ENCODE assay signal across 17 mouse cellular contexts in genomic region chr1:126159287-126159686, GRCm38 (mm10).
"Had no signal": no experiment of that assay in that cellular context is flagged by ENCODE, and none has a peak within 500 bp of the region (broad histone marks: within the 10 kb centered on the region; RNA-seq: fewer than 3 reads in every experiment).

No protein-coding gene starts in this region.

- H3K9ac ChIP-seq: intestine, embryonic 15.5 days; limb, embryonic 13.5 days; liver, embryonic 12.5 days; liver, embryonic 15.5 days; lung, embryonic 15.5 days had no signal

- H3K4me2 ChIP-seq: intestine, embryonic 15.5 days; limb, embryonic 13.5 days; liver, embryonic 12.5 days; liver, embryonic 15.5 days; lung, embryonic 15.5 days; midbrain, embryonic 11.5 days had no signal

- H3K4me3 ChIP-seq: intestine, embryonic 15.5 days; layer of hippocampus, adult 2 months; limb, embryonic 10.5 days; limb, embryonic 13.5 days; liver, embryonic 12.5 days; liver, embryonic 15.5 days; lung, embryonic 15.5 days had no signal

- H3K36me3 ChIP-seq: intestine, embryonic 15.5 days; limb, embryonic 10.5 days; limb, embryonic 13.5 days; liver, embryonic 12.5 days; liver, embryonic 15.5 days; lung, embryonic 15.5 days had no signal

- H3K27me3 ChIP-seq: intestine, embryonic 15.5 days; limb, embryonic 13.5 days; liver, embryonic 12.5 days; liver, embryonic 15.5 days; lung, embryonic 15.5 days had no signal

- H3K9me3 ChIP-seq: intestine, embryonic 15.5 days; limb, embryonic 10.5 days; limb, embryonic 13.5 days; liver, embryonic 12.5 days; liver, embryonic 15.5 days; lung, embryonic 15.5 days had no signal

- H3K4me1 ChIP-seq: intestine, embryonic 15.5 days; limb, embryonic 10.5 days; limb, embryonic 13.5 days; liver, embryonic 12.5 days; liver, embryonic 15.5 days; lung, embryonic 15.5 days had no signal

- ATAC-seq: intestine, embryonic 15.5 days; liver, embryonic 12.5 days had no signal

- H3K27ac ChIP-seq: intestine, embryonic 15.5 days; layer of hippocampus, adult 2 months; limb, embryonic 10.5 days; limb, embryonic 13.5 days; liver, embryonic 12.5 days; liver, embryonic 15.5 days had no signal

- DNase-seq: kidney, adult 18-20 months; kidney, adult 9 months; kidney, postnatal 25 days; layer of hippocampus, adult 9-11 months; liver; midbrain, embryonic 14.5 days; thymus, adult 2 months; thymus, postnatal 14 days; thymus, postnatal 4 days had no signal
